Mouse (Mus musculus) cerebral cortex, adult 2 months (tissue): ENCODE data around the gene Hes1.

ENCODE experiments used
- WGBS: fragments of 180-500 bp; shearing (Covaris S2); methylation state at CpG from one replicate; pipeline ENCODE4 v1.1.7; 2018; 5-methylcytosine and 5-hydroxymethylcytosine counted together

The Hes1 gene

DNA sequence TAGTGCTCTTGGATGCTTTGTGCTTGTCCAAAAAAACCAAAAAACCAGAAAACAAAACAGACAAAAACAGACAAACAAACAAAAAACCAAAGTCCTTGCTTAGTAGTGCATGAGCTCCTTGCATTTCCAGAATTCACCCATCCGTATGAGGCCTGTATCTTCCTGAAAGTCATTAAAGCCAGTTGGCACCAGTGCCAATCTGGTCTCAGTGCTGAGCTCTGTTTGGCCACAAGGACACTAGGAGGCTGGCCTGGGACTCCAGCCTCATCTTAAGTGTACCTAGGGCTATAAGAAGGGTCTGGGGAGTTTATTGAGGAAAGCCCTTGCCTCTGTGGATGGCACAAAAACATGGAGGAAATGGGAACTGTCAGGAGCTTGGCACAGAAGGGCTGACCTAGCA lies 50.3 kb downstream of the Hes1 start:
- 96% methylated on average over 1 of the region's 1 CpGs for WGBS
